Mouse (Mus musculus) neutrophil, adult 5-6 weeks (primary cell): ENCODE results near the gene Ccdc170. TPM values are rescaled to one million over a fixed set of nuclear protein-coding genes. Genes with fewer than 3 reads are reported as not detected.

Experiments used
- ATAC-seq: fragments of 151-379, 151-347 bp; 2 replicates; pipeline ENCODE4 v1.8.0; 2017; ENCODE audit warnings: mild to moderate bottlenecking, moderate TSS enrichment; ENCODE audit not compliant: insufficient number of reproducible peaks, poor library complexity, low FRiP score, severe bottlenecking; ENCODE audit errors: extremely low read depth
- total RNA-seq: library from RNA; stranded (forward); fragments of 200-1000 nt; gene quantifications from 2 replicates; pipeline ENCODE4 v1.2.3, GENCODE M21; 2017

The Ccdc170 gene
- total RNA-seq, 1 experiment from 2014 or later = 0.81 TPM

DNA sequence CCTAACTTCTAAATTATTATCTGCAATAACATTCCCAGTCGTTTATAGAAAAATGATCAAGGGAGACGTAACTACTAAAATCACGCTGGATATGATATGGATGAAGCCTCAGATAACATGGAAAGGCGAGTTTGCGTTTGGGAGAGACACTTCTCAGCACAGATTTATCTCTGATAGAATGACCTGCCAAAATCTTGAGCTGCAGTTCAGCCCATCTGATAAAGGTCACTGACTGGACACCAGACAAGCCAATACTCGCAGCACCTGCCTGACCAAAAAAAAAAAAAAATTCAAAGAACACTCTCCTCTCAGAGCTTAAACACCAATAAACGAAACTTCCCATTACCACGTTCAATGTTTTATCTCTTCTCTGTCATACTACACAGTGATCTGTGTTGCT lies 108.7 kb downstream of the Ccdc170 start:
- no peak for ATAC-seq

DNA sequence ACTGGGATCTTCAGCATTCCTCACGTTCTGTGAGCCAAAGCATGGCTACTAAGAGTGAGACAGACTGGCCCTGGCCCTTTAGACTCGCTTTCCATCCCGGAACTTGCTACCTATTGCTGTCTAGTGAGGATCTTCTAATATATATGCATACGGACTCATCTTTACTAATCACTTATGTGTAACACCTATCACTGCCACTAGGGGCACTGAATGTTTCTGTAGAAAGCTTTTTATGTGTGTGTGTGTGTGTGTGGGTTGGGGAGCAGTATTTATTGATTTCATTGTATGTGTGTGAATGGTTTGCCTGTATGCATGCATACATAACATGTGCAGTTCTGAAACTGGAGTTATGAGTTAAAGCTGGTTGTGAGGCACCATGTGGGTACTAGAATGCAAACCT lies 111.5 kb downstream of the Ccdc170 start:
- peak; percentile 33; the same call in 1 of the 2 replicates for ATAC-seq

DNA sequence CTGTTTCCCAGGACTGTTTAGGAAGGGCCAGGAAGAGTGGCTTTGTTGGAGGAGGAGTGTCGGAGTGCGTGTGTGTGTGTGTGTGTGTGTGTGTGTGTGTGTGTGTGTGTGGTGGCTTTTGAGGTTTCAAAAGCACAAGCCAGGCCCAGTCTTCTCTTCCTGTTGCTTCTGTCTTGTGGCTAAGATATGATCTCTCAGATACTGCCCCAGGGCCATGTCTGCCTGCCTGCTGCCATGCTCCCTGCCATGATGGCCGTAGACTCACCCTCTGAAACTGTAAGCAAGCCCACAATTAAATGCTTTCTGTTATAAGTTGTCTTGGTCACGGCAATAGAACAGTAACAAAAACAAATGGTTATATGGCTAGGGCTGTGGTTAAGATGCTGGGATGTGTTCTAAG lies 114.9 kb downstream of the Ccdc170 start:
- no peak for ATAC-seq

DNA sequence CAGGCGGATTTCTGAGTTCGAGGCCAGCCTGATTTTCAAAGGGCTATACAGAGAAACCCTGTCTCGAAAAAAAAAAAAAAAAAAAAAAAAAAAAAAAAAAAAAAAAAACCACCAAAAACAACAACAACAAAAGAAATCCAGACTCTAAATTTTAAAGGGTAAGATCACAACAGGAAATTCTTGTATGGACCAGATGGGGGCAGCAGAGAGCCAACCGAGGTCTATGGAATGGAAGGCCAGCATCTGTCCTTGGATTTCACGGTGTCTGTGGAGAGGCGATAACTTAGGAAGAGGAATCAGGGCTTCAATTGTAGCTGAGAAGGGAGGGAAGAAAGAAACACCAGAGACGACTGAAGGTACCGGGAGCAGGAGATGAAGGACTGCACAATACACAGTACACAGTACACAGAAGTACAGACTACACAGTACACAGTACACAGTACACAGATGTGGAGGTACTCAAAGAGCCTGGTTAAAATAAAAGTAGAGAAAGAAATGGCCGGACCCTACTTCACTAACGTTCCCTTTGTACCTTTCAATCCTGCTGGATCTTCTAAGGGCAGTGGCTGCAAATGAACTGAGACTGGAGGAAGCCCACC lies 116.0 kb downstream of the Ccdc170 start:
- 0 out of 2 replicates have a peak, but pooled peaks have one; percentile 32 for ATAC-seq

DNA sequence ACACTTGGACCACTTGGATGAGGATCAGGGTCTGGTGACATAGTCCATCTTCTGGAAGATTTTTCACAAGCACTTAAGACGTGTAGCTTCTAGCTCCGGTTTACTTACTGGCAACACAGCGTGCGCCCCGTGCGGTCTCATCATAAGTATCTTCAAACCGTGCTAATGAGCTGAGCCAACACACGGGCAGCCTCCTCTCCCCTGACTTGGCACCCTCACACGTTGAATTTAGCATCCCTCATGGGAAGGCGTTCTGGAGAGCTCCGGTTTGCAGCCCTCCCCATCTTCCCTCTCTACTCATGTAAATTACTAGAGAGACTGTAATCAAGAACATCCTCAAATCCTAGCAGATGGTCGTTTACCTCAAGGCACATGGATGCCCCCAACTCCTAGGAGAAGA lies 116.6 kb downstream of the Ccdc170 start:
- ATAC-seq = no peak

DNA sequence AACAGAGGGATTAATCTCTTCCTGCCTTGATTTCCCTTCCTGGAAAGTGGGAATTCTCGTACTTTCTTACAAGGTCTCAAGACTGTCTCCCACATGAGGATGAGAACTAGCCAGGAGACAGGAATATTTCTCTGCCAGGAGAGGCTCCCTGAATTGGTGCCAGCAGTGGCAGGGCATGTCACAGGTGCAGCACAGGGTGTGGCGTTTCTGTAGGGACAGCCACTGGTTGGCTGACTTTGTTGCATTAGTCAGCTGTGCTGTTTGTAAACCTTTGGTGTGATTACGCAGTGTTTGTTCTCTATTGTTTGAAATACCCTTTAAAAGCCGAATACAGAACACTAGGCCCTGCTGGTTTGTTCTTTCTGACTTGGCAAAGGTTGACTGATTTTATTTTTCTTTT lies 117.3 kb downstream of the Ccdc170 start:
- ATAC-seq = no peak

DNA sequence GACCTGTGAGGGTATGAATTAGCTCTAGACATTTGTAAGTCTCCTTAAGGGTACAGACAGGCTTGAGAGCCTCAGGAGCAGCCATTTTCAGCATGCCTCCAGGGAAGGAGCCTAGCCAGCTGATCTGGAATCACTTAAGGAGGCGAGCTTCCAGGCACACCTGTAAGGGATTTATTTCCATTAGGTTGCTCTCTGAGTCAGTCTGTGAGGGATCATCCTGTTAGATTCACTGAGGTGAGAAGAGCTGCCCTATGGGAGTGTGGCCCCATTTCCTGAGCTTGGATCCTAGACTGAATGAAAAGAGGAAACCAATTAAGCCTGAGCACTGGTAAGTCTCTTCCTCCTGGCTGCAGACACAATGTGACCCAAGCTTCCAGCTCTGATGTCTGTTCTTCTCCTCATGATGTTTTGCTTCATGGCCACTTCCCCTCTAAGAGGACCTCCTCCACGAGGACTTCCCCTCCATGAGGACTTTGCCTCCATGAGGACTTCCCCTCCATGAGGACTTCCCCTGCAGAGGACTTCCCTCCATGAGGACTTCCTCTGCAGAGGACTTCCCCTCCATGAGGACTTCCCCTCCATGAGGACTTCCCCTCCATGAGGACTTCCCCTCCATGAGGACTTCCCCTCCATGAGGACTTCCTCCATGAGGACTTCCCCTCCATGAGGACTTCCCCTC lies 118.6 kb downstream of the Ccdc170 start:
- peak; percentile 33; the same call in 1 of the 2 replicates for ATAC-seq

DNA sequence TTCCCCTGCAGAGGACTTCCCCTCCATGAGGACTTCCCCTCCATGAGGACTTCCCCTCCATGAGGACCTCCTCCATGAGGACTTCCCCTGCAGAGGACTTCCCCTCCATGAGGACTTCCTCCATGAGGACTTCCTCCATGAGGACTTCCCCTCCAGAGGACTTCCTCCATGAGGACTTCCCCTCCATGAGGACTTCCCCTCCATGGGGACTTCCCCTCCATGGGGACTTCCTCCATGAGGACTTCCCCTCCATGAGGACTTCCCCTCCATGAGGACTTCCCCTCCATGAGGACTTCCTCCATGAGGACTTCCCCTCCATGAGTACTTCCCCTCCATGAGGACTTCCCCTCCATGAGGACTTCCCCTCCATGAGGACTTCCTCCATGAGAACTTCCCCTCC lies 119.3 kb downstream of the Ccdc170 start:
- ATAC-seq = 0 out of 2 replicates have a peak, but pooled peaks have one; percentile 36

DNA sequence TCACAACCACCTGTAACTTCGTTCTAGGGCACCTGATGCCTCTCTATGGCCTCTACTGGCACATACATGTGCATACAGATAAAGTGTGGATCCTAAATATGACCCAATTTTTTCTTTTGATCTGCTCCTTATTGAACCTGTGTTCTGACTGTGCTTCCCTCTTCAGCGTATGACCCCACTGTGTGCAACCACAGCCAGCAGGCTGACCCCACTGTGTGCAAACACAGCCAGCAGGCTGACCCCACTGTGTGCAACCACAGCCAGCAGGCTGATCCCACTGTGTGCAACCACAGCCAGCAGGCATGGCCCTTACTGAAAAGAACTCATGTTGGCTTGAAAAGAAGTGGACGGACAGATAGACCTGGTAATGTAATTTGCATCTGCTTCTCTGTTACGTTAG lies 120.2 kb downstream of the Ccdc170 start:
- ATAC-seq = no peak

DNA sequence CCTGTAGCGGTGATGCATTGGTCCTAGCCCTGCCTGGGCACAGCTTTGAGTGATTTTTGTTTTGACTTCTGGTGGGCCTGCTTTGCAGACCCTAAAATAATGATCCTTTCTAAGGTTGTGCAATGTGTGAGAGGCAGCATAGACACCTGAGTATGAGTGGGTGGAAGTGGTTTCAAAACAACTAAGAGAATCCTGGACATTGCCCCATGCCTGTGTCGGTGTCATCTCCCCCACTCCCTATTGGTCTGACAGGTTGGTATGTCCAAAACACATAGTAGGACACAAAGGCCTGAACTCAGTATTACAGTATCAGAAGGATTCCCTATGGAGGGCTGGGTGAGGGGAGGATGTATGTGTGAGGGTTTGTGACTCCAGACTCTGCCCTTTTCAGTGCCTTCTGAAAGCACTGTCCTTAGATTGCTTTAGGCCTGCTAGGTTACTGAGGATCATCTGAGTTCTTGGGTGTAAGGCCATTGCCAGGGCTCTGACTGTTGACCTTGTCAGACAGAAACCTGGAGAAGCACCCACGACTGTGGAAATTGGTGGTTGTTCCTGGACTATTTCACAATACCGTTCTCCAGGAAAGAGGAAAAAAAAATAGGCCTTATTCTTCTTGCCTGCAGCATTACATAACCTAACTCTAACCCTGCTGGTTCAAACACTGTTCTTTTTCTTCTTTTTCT lies 122.4 kb downstream of the Ccdc170 start:
- no peak for ATAC-seq

DNA sequence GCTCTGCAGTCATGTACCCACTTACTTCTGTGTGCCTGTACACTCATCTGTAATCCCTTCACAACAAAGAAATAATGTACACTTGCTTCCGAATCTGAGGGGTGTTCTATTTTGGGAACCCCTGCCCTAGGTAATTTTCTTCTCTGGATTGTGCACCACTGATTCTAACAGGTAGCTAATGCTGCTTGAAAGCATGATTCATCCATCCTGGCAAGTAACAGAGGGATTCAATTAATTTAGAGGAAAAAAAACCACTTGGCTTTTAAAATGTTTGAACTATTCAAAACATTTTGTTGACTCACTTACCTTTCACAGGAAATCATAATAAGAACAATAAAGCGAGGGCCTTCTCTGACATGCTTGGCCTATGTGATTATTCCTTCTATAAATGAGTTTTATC lies 127.9 kb downstream of the Ccdc170 start:
- no peak for ATAC-seq

DNA sequence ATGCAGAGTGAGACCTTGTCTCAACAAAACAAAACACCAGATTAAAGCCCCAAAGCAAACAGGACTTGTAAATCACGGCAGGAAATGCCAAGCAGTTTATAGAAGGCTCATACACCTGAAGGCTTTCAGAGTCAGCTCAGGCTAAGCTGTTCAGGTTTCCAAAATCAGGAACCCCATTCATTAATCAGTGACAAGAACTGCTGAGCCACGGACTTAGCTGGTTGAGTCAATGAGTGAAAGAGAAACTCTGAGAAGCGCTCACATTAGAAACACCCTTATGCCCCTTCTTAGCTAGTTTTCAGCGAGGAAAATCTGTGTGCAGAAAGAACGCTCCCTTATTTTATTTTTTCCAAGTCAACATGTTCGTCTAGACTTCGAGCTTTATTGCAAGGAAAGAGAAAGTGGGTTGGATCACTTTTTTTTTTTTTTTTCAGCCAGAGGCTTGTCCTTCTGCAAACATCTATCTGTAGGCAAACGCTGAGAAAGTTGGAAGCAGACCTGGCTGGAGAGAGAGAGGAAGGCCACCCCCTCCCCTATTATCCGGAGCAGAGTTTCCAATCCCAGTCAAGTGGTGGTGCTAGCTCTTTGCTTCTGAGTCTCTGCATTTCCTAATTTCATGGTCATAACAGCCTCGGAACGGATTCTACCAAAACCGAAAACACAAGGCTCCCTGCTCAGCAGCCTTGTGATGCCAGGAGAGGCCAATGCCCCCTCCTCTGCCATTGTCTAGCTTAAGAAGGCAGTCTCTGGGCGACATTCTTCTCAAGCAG lies 129.3 kb downstream of the Ccdc170 start, which contains the start of gene Esr1:
TSS of gene Esr1 (plus strand) at position 208 of the 770 bp plus-strand sequence.
- ATAC-seq = no peak

Other genes with a start within 250 kb of the Ccdc170 start
- 22.1 and 24.2 TPM in 2 replicates for gene Akap12, start 216.1 kb upstream of the Ccdc170 start, total RNA-seq
- 26.5 and 27.2 TPM in 2 replicates for gene Zbtb2, start 94.4 kb upstream of the Ccdc170 start, total RNA-seq
- 71.6 and 72.1 TPM in 2 replicates for gene Rmnd1, start 50.1 kb upstream of the Ccdc170 start, total RNA-seq
- 24.9 and 40.4 TPM in 2 replicates for gene Armt1, start 50.0 kb upstream of the Ccdc170 start, total RNA-seq
- 2.2 and 3.2 TPM in 2 replicates for gene Esr1, start 129.1 kb downstream of the Ccdc170 start, total RNA-seq